20 mouse cellular contexts compared by ENCODE assay signal in genomic region chr2:114099109-114099508, GRCm38 (mm10). TPM values are rescaled to one million over a fixed set of nuclear protein-coding genes. Genes with fewer than 3 reads are reported as not detected.
DNase-seq lines count a peak whose midpoint lies in the region; ATAC-seq and TF ChIP-seq lines count a peak whose summit lies in the region.
"Had no signal": no experiment of that assay in that cellular context is flagged by ENCODE, and none has a peak within 500 bp of the region (broad histone marks: within the 10 kb centered on the region; RNA-seq: fewer than 3 reads in every experiment).

No protein-coding gene starts in this region.

- H3K36me3 ChIP-seq in heart, embryonic 12.5 days: peaks cover 46% of the 10 kb centered on the region
- H3K36me3 ChIP-seq in liver, postnatal 0 days (replicated peaks; ENCODE audit: insufficient read depth, low read length): peaks cover 19% of the 10 kb centered on the region

- no peak overlapping the region for H3K9ac ChIP-seq in heart, embryonic 12.5 days
- H3K9ac ChIP-seq in liver, postnatal 0 days (replicated peaks): no peak overlapping the region
- H3K9ac ChIP-seq: heart, embryonic 15.5 days; hindbrain, embryonic 15.5 days had no signal

- TF ChIP-seq CTCF in liver, postnatal 0 days (IDR thresholded peaks at IDR 0.05; ENCODE audit: low read depth): no peak

- 0 out of 2 replicates have a peak, but pooled peaks cover 7% of the 10 kb centered on the region for H3K4me1 ChIP-seq in heart, embryonic 12.5 days (replicated peaks)
- no peaks in the 10 kb centered on the region for H3K4me1 ChIP-seq in liver, postnatal 0 days (ENCODE audit: insufficient read depth)
- H3K4me1 ChIP-seq: embryonic facial prominence, embryonic 10.5 days; forebrain, embryonic 10.5 days; hindbrain, embryonic 15.5 days had no signal

- H3K27me3 ChIP-seq in heart, embryonic 12.5 days (replicated peaks): no peaks in the 10 kb centered on the region
- H3K27me3 ChIP-seq in liver, postnatal 0 days (ENCODE audit: insufficient read depth, low read length): no peaks in the 10 kb centered on the region
- H3K27me3 ChIP-seq: heart, embryonic 15.5 days; hindbrain, embryonic 15.5 days had no signal

- H3K27ac ChIP-seq in heart, embryonic 12.5 days (ENCODE audit: poor library complexity, severe bottlenecking): no peak overlapping the region
- no peak overlapping the region for H3K27ac ChIP-seq in liver, postnatal 0 days (ENCODE audit: low read depth)
- H3K27ac ChIP-seq: embryonic facial prominence, embryonic 10.5 days; forebrain, embryonic 10.5 days; gastrocnemius, adult 2 months; heart, embryonic 10.5 days; heart, embryonic 15.5 days; hindbrain, embryonic 15.5 days had no signal

- TF ChIP-seq EP300 in liver, postnatal 0 days (IDR thresholded peaks at IDR 0.05; ENCODE audit: low read depth): no peak

- no peak overlapping the region for H3K4me3 ChIP-seq in heart, embryonic 12.5 days
- no peak overlapping the region for H3K4me3 ChIP-seq in liver, postnatal 0 days (ENCODE audit: low read depth, low read length)
- H3K4me3 ChIP-seq: embryonic facial prominence, embryonic 10.5 days; forebrain, embryonic 10.5 days; gastrocnemius, adult 2 months; heart, embryonic 10.5 days; heart, embryonic 15.5 days; hindbrain, embryonic 15.5 days had no signal

- H3K4me2 ChIP-seq in heart, embryonic 12.5 days: no peak overlapping the region
- H3K4me2 ChIP-seq in liver, postnatal 0 days (ENCODE audit: low read depth, low read length): no peak overlapping the region
- H3K4me2 ChIP-seq: heart, embryonic 15.5 days; hindbrain, embryonic 15.5 days had no signal

- H3K9me3 ChIP-seq in heart, embryonic 12.5 days (replicated peaks): no peaks in the 10 kb centered on the region
- H3K9me3 ChIP-seq in liver, postnatal 0 days (ENCODE audit: low read length): no peaks in the 10 kb centered on the region
- H3K9me3 ChIP-seq: embryonic facial prominence, embryonic 10.5 days; forebrain, embryonic 10.5 days; heart, embryonic 10.5 days; heart, embryonic 15.5 days; hindbrain, embryonic 15.5 days had no signal

- DNase-seq in heart, adult 11 months: peak; percentile 72
- DNase-seq in liver, postnatal 0 days: no peak
- DNase-seq in liver: no peak
- DNase-seq in induced T-regulatory cell, adult 2 months (ENCODE audit: low read depth): peak; percentile 11
- no peak for DNase-seq in right cerebral cortex, postnatal 25 days
- DNase-seq: adrenal gland, adult 2 months; adrenal gland, postnatal 36 days; cerebellum, adult 2 months; cerebellum, postnatal 10 days; gastrocnemius, adult 2 months; gastrocnemius, postnatal 25 days; heart, adult 18-20 months; heart, postnatal 36 days had no signal

- no peak for ATAC-seq in heart, embryonic 12.5 days (ENCODE audit: insufficient number of reproducible peaks, low FRiP score)
- peak; percentile 48; the same call in 1 of the 2 replicates for ATAC-seq in liver, postnatal 0 days
- ATAC-seq: forebrain, embryonic 14.5 days had no signal

- WGBS in heart, embryonic 12.5 days: 91% methylated on average over 5 of the region's 5 CpGs
- WGBS in liver, postnatal 0 days (ENCODE audit: insufficient replicate concordance): 76% methylated on average over 5 of the region's 5 CpGs

RNA-seq across cellular contexts. Expression of gene Actc1, which starts 45.8 kb away (rescaled TPM):
- 11,986 and 12,061 TPM in 2 replicates for polyA plus RNA-seq in heart, embryonic 12.5 days (2016; fragmentation: Nextera tagmentation; extraction: Ambion mirVana)
- polyA plus RNA-seq in liver, postnatal 0 days (2015; fragmentation: Nextera tagmentation; extraction: Ambion mirVana): 1.1 and 12.1 TPM in 2 replicates
- polyA plus RNA-seq: cerebellum, adult 2 months had no signal

Comparison
In these comparisons a context has a peak if more than half of its experiments do, and no peak if none do; other contexts are left out.
1. DNase-seq: peak in heart, adult 11 months (single experiment) and induced T-regulatory cell, adult 2 months (single experiment); none in liver, postnatal 0 days (single experiment), liver (single experiment) and right cerebral cortex, postnatal 25 days (single experiment).
2. RNA of gene Actc1, which starts 45.8 kb away (polyA plus RNA-seq): 11,986 to 12,061 TPM in heart, embryonic 12.5 days; 1.1 to 12.1 TPM in liver, postnatal 0 days; every median in the first group is over 100 times any median in the second.